Mouse (Mus musculus): ENCODE measurements at regions not wholly inside any gene's neighbourhood (a gene's known extent, or its start where the extent isn't known, plus 50 kb on each side); places are given as distances from the start of the nearest gene placed in this dataset.

GRCm38 (mm10) chr2:93112320-93112719, 66.4 kb upstream of the Prdm11 start:
- TF ChIP-seq EP300 (IDR thresholded peaks at IDR 0.05; ENCODE audit: low read depth) (no peak), CTCF (IDR thresholded peaks at IDR 0.05; ENCODE audit: low read depth) (no peak)
